Mouse (Mus musculus) MEL (cell line): ENCODE data around the gene Slc22a17. TPM values are rescaled to one million over a fixed set of nuclear protein-coding genes. Genes with fewer than 3 reads are reported as not detected.

Source experiments
- DNase-seq: peaks from one replicate; pipeline ENCODE4 v3.0.0; 2011; ENCODE audit warnings: low read depth, low spot score
- H3K27ac ChIP-seq: 2 replicates; pipeline ENCODE4 v1.5.1; 2012; ENCODE audit warnings: low read depth, mild to moderate bottlenecking, control low read depth, low read length, moderate library complexity; ENCODE audit not compliant: control insufficient read depth
- H3K27me3 ChIP-seq, 2 experiments: fragments of 150-350 bp in 1 of 2; sonication (generic) in 1 of 2; 2 replicates each; pipeline ENCODE4 v1.6.1; 2012; ENCODE audit warnings: low read length in 2 of 2, mild to moderate bottlenecking in 2 of 2, improper control_type of control experiment in 1 of 2, moderate library complexity in 1 of 2; ENCODE audit not compliant: insufficient read depth in 2 of 2, control insufficient read depth in 1 of 2
- H3K36me3 ChIP-seq, 2 experiments: 2 replicates each; pipeline ENCODE4 v1.6.1; 2012 to 2014; ENCODE audit warnings: low read length in 2 of 2, improper control_type of control experiment in 1 of 2, inconsistent platforms in 1 of 2, mild to moderate bottlenecking in 1 of 2; ENCODE audit not compliant: insufficient read depth in 2 of 2, control insufficient read depth in 1 of 2
- H3K4me1 ChIP-seq, 2 experiments: fragments of 150-350 bp in 1 of 2; sonication (generic) in 1 of 2; 2 replicates each; pipeline ENCODE4 v1.6.1; 2012; ENCODE audit warnings: low read length in 2 of 2, improper control_type of control experiment in 1 of 2, mild to moderate bottlenecking in 1 of 2; ENCODE audit not compliant: insufficient read depth in 2 of 2, control insufficient read depth in 1 of 2
- H3K4me3 ChIP-seq, 2 experiments: fragments of 150-350 bp in 1 of 2; sonication (generic) in 1 of 2; 2 replicates each; pipeline ENCODE4 v1.5.1; 2012; ENCODE audit warnings: low read depth in 2 of 2, low read length in 2 of 2, mild to moderate bottlenecking in 2 of 2, moderate library complexity in 2 of 2, control low read depth in 1 of 2, improper control_type of control experiment in 1 of 2; ENCODE audit not compliant: control insufficient read depth in 1 of 2, insufficient read depth in 1 of 2
- H3K79me2 ChIP-seq: 2 replicates; pipeline ENCODE4 v1.6.1; 2012; ENCODE audit warnings: mild to moderate bottlenecking, low read length, moderate library complexity; ENCODE audit not compliant: control insufficient read depth, poor library complexity, insufficient read depth
- H3K9ac ChIP-seq: 2 replicates; pipeline ENCODE4 v1.6.1; 2012; ENCODE audit warnings: low read depth, mild to moderate bottlenecking, control low read depth, low read length, moderate library complexity; ENCODE audit not compliant: control insufficient read depth, poor library complexity, severe bottlenecking
- H3K9me3 ChIP-seq: fragments of 150-350 bp; sonication (generic); replicated peaks from 2 replicates; pipeline ENCODE4 v1.6.1; 2012; ENCODE audit warnings: mild to moderate bottlenecking, low read length, improper control_type of control experiment, moderate library complexity; ENCODE audit not compliant: insufficient read depth
- BHLHE40 ChIP-seq: IDR thresholded peaks from 2 replicates; pipeline ENCODE4 v1.6.1; 2012; ENCODE audit warnings: low read depth, mild to moderate bottlenecking, inconsistent platforms, low read length, improper control_type of control experiment, borderline replicate concordance
- CHD2 ChIP-seq: IDR thresholded peaks from 2 replicates; pipeline ENCODE4 v1.6.1; 2011; ENCODE audit warnings: low read length, improper control_type of control experiment
- GABPA ChIP-seq: IDR thresholded peaks from 2 replicates; pipeline ENCODE4 v1.6.1; 2012; ENCODE audit warnings: low read depth, mild to moderate bottlenecking, inconsistent platforms, low read length, improper control_type of control experiment, moderate library complexity
- GATA1 ChIP-seq: IDR thresholded peaks from 2 replicates; pipeline ENCODE4 v1.6.1; 2011; ENCODE audit warnings: low read depth, low read length, improper control_type of control experiment
- HCFC1 ChIP-seq: IDR thresholded peaks from 2 replicates; pipeline ENCODE4 v1.6.1; 2012; ENCODE audit warnings: low read depth, mild to moderate bottlenecking, inconsistent platforms, low read length, improper control_type of control experiment, moderate library complexity
- JUND ChIP-seq: IDR thresholded peaks from 2 replicates; pipeline ENCODE4 v1.6.1; 2011; ENCODE audit warnings: low read depth, mild to moderate bottlenecking, improper control_type of control experiment, low read length
- KAT2A ChIP-seq: conservative IDR thresholded peaks from 2 replicates; pipeline ENCODE4 v1.6.1; 2012; ENCODE audit warnings: low read depth, low read length, improper control_type of control experiment, inconsistent platforms
- MAZ ChIP-seq: IDR thresholded peaks from 2 replicates; pipeline ENCODE4 v1.6.1; 2012; ENCODE audit warnings: low read depth, mild to moderate bottlenecking, inconsistent platforms, low read length, improper control_type of control experiment
- MEF2A ChIP-seq: IDR thresholded peaks from 2 replicates; pipeline ENCODE4 v1.6.1; 2014; ENCODE audit warnings: low read depth, mild to moderate bottlenecking, inconsistent platforms, low read length, improper control_type of control experiment; ENCODE audit not compliant: poor library complexity, insufficient replicate concordance, severe bottlenecking; ENCODE audit errors: extremely low read depth
- MXI1 ChIP-seq: IDR thresholded peaks from 2 replicates; pipeline ENCODE4 v1.6.1; 2011; ENCODE audit warnings: mild to moderate bottlenecking, low read depth, low read length, improper control_type of control experiment
- MYB ChIP-seq: IDR thresholded peaks from 2 replicates; pipeline ENCODE4 v1.6.1; 2011; ENCODE audit warnings: mild to moderate bottlenecking, low read depth, low read length, improper control_type of control experiment
- MYC ChIP-seq: IDR thresholded peaks from 2 replicates; pipeline ENCODE4 v1.6.1; 2011; ENCODE audit warnings: low read depth, mild to moderate bottlenecking, low read length, improper control_type of control experiment, moderate library complexity
- RAD21 ChIP-seq: IDR thresholded peaks from 2 replicates; pipeline ENCODE4 v1.6.1; 2011; ENCODE audit warnings: mild to moderate bottlenecking, low read depth, low read length, improper control_type of control experiment
- RCOR1 ChIP-seq: IDR thresholded peaks from 2 replicates; pipeline ENCODE4 v1.6.1; 2012; ENCODE audit warnings: low read depth, mild to moderate bottlenecking, inconsistent platforms, low read length, improper control_type of control experiment
- SIN3A ChIP-seq: IDR thresholded peaks from 2 replicates; pipeline ENCODE4 v1.6.1; 2012; ENCODE audit warnings: low read length, improper control_type of control experiment, inconsistent platforms
- SMC3 ChIP-seq: IDR thresholded peaks from 2 replicates; pipeline ENCODE4 v1.6.1; 2011; ENCODE audit warnings: low read depth, low read length, improper control_type of control experiment
- TAL1 ChIP-seq: IDR thresholded peaks from 2 replicates; pipeline ENCODE4 v1.6.1; 2012; ENCODE audit warnings: mild to moderate bottlenecking, inconsistent platforms, low read length, moderate library complexity, mixed read lengths
- UBTF ChIP-seq: IDR thresholded peaks from 2 replicates; pipeline ENCODE4 v1.6.1; 2012; ENCODE audit warnings: low read depth, mild to moderate bottlenecking, inconsistent platforms, low read length, improper control_type of control experiment, moderate library complexity, borderline replicate concordance; ENCODE audit not compliant: insufficient read depth
- USF2 ChIP-seq, 2 experiments: IDR thresholded peaks; 2 replicates each; pipeline ENCODE4 v1.6.1; 2011 to 2012; ENCODE audit warnings: improper control_type of control experiment in 2 of 2, low read length in 2 of 2, borderline replicate concordance in 1 of 2, inconsistent platforms in 1 of 2, low read depth in 1 of 2, mild to moderate bottlenecking in 1 of 2; ENCODE audit not compliant: insufficient read depth in 1 of 2
- ZC3H11A ChIP-seq: IDR thresholded peaks from 2 replicates; pipeline ENCODE4 v1.6.1; 2012; ENCODE audit warnings: low read depth, mild to moderate bottlenecking, inconsistent platforms, low read length, improper control_type of control experiment
- polyA plus RNA-seq, 2 experiments: library from polyadenylated mRNA; stranded (reverse) in 1 of 2; unstranded in 1 of 2; fragments of >175 nt in 1 of 2; fragments of >200 nt in 1 of 2; gene quantifications; 2 replicates each; pipeline versions ENCODE4 v1.2.1 to v1.2.4; 2012; ENCODE audit warnings: low replicate concordance in 2 of 2, low read depth in 1 of 2; ENCODE audit not compliant: insufficient read length in 2 of 2, insufficient read depth in 1 of 2, missing spikeins in 1 of 2
- total RNA-seq: library from RNA; depleted of rRNA; stranded (reverse); fragments of 300-350 nt; gene quantifications from 2 replicates; pipeline ENCODE4 v1.2.3, GENCODE M21; 2012

The Slc22a17 gene
- total and polyA plus RNA-seq, 3 experiments = 0.31 to 1.1 TPM; not detected in 1

- Histone ChIP-seq H3K27ac (no peak overlapping the region), H3K9me3 (no peaks in the 10 kb centered on the region), H3K79me2 (no peaks in the 10 kb centered on the region), H3K36me3 (no peaks in the 10 kb centered on the region), H3K27me3 (peaks cover 2 to 6% of the 10 kb centered on the region in 2 experiments; a peak in 2 of 4 replicates), H3K9ac (no peak overlapping the region), H3K4me1 (no peaks in the 10 kb centered on the region), H3K4me3 (no peak overlapping the region)
- TF ChIP-seq MXI1 (no peak), RCOR1 (no peak), MAZ (no peak), ZC3H11A (no peak), USF2 (IDR thresholded peaks at IDR 0.05; ENCODE audit: borderline replicate concordance in 1 of 2, insufficient read depth in 1 of 2, low read depth in 1 of 2, low read length in 2 of 2) (no peak), GABPA (no peak), UBTF (no peak), KAT2A (no peak), SMC3 (no peak), SIN3A (no peak), JUND (no peak)
- DNase-seq = no peak
These were observed 40.8 kb upstream of the Slc22a17 start for GRCm38 (mm10) chr14:54953664-54954206.

- DNase-seq = no peak
- Histone ChIP-seq H3K9me3 (no peaks in the 10 kb centered on the region), H3K79me2 (no peaks in the 10 kb centered on the region), H3K4me1 (no peaks in the 10 kb centered on the region), H3K27ac (no peak overlapping the region), H3K27me3 (peaks cover 2 to 6% of the 10 kb centered on the region in 2 experiments; a peak in 2 of 4 replicates), H3K36me3 (no peaks in the 10 kb centered on the region), H3K9ac (no peak overlapping the region), H3K4me3 (no peak overlapping the region)
- TF ChIP-seq RAD21 (no peak), HCFC1 (no peak), MEF2A (no peak), MYB (no peak), JUND (no peak), CHD2 (no peak), GATA1 (no peak), MYC (no peak), BHLHE40 (no peak), TAL1 (no peak), GABPA (no peak)
These were observed 38.7 kb upstream of the Slc22a17 start for GRCm38 (mm10) chr14:54951587-54951986.
